Mouse (Mus musculus) left cerebral cortex, adult 8-10 months (tissue): ENCODE measurements around the gene Zmiz1. TPM values are rescaled to one million over a fixed set of nuclear protein-coding genes. Genes with fewer than 3 reads are reported as not detected.
A peak's percentile ranks its signal among the peaks of the same experiment; 100 is the strongest.

Source experiments
- DNase-seq, 2 experiments: peaks; one replicate each; pipeline ENCODE4 v3.0.0; 2022; ENCODE audit warnings: low spot score in 2 of 2
- total RNA-seq, 4 experiments: library from RNA; stranded (reverse); gene quantifications; 2 replicates each; pipeline ENCODE4 v1.2.4; 2022

The Zmiz1 gene
- total RNA-seq, 4 experiments from 2014 or later, result 90.1 to 94.2 (median 92.3) TPM

- DNase-seq, result no peak
These were observed 96.9 kb downstream of the Zmiz1 start for GRCm38 (mm10) chr14:25555848-25556247.

GRCm38 (mm10) chr14:25557014-25557413 is 98.0 kb downstream of the Zmiz1 start:
- no peak for DNase-seq

GRCm38 (mm10) chr14:25558479-25558878 is 99.5 kb downstream of the Zmiz1 start:
- DNase-seq, result no peak

GRCm38 (mm10) chr14:25559907-25560306 is 100.9 kb downstream of the Zmiz1 start:
- no peak for DNase-seq

GRCm38 (mm10) chr14:25560841-25561240 is 101.9 kb downstream of the Zmiz1 start:
- no peak for DNase-seq

GRCm38 (mm10) chr14:25561716-25562115 is 102.7 kb downstream of the Zmiz1 start:
- DNase-seq, result no peak

GRCm38 (mm10) chr14:25562447-25562846 is 103.5 kb downstream of the Zmiz1 start:
- no peak for DNase-seq

- DNase-seq, result no peak
These were observed 103.9 kb downstream of the Zmiz1 start for GRCm38 (mm10) chr14:25562909-25563308.

- DNase-seq, result no peak
These were observed 105.6 kb downstream of the Zmiz1 start for GRCm38 (mm10) chr14:25564577-25564976.

- peak; percentile 66 to 89 for DNase-seq
These were observed 106.5 kb downstream of the Zmiz1 start for GRCm38 (mm10) chr14:25565344-25566088.

GRCm38 (mm10) chr14:25567245-25567644 is 108.3 kb downstream of the Zmiz1 start:
- no peak for DNase-seq

- DNase-seq, result no peak
These were observed 108.9 kb downstream of the Zmiz1 start for GRCm38 (mm10) chr14:25567837-25568236.

GRCm38 (mm10) chr14:25574047-25574870 is 115.3 kb downstream of the Zmiz1 start:
- no peak for DNase-seq

- DNase-seq, result no peak
These were observed 117.7 kb downstream of the Zmiz1 start for GRCm38 (mm10) chr14:25576642-25577041.

- no peak for DNase-seq
These were observed 118.4 kb downstream of the Zmiz1 start for GRCm38 (mm10) chr14:25577431-25577830.

GRCm38 (mm10) chr14:25579597-25579996 is 120.6 kb downstream of the Zmiz1 start:
- no peak for DNase-seq

- DNase-seq, result no peak
These were observed 121.4 kb downstream of the Zmiz1 start for GRCm38 (mm10) chr14:25580397-25580796.

- DNase-seq, result no peak
These were observed 123.6 kb downstream of the Zmiz1 start for GRCm38 (mm10) chr14:25582603-25583002.

- DNase-seq, result no peak
These were observed 124.9 kb downstream of the Zmiz1 start for GRCm38 (mm10) chr14:25583899-25584298.

- peak in 1 of 2 experiments; percentile 79 for DNase-seq
These were observed 126.7 kb downstream of the Zmiz1 start for GRCm38 (mm10) chr14:25585545-25586301.

- no peak for DNase-seq
These were observed 128.0 kb downstream of the Zmiz1 start for GRCm38 (mm10) chr14:25586846-25587486.
